Mouse (Mus musculus) urinary bladder, adult 18-20 months (tissue): ENCODE measurements at regions not wholly inside any gene's neighbourhood (a gene's known extent, or its start where the extent isn't known, plus 50 kb on each side); places are given as distances from the start of the nearest gene placed in this dataset.

ENCODE experiments used
- DNase-seq, 2 experiments: peaks; one replicate each; pipeline ENCODE4 v3.0.0; 2022; ENCODE audit warnings: low spot score in 2 of 2, mixed read lengths in 2 of 2

GRCm38 (mm10) chr2:56997500-56997899, 126.3 kb downstream of the Nr4a2 start:
- no peak for DNase-seq

GRCm38 (mm10) chr2:56992851-56993250, 131.0 kb downstream of the Nr4a2 start:
- DNase-seq = no peak

GRCm38 (mm10) chr2:56991821-56992220, 132.0 kb downstream of the Nr4a2 start:
- DNase-seq = no peak

- DNase-seq = no peak
Observed at GRCm38 (mm10) chr2:56990768-56991167, 133.0 kb downstream of the Nr4a2 start.

GRCm38 (mm10) chr2:56983167-56983566, 140.6 kb downstream of the Nr4a2 start:
- DNase-seq = peak in 1 of 2 experiments; percentile 30

- no peak for DNase-seq
Observed at GRCm38 (mm10) chr2:56980601-56981000, 143.2 kb downstream of the Nr4a2 start.

GRCm38 (mm10) chr2:56975680-56976079, 148.1 kb downstream of the Nr4a2 start:
- DNase-seq = no peak

- DNase-seq = no peak
Observed at GRCm38 (mm10) chr2:56963937-56964695, 159.7 kb downstream of the Nr4a2 start.

GRCm38 (mm10) chr2:56959695-56960094, 164.1 kb downstream of the Nr4a2 start:
- DNase-seq = no peak

- DNase-seq = no peak
Observed at GRCm38 (mm10) chr2:56953337-56953736, 170.5 kb downstream of the Nr4a2 start.

- DNase-seq = no peak
Observed at GRCm38 (mm10) chr2:56912531-56912930, 211.3 kb downstream of the Nr4a2 start.

- no peak for DNase-seq
Observed at GRCm38 (mm10) chr2:56909096-56909865, 214.5 kb downstream of the Nr4a2 start.

- DNase-seq = no peak
Observed at GRCm38 (mm10) chr2:56885181-56885580, 238.6 kb downstream of the Nr4a2 start.

- DNase-seq = no peak
Observed at GRCm38 (mm10) chr2:56860776-56861175, 263.0 kb downstream of the Nr4a2 start.

- no peak for DNase-seq
Observed at GRCm38 (mm10) chr2:56820551-56820950, 303.3 kb downstream of the Nr4a2 start.

GRCm38 (mm10) chr2:56784808-56785207, 339.0 kb downstream of the Nr4a2 start:
- DNase-seq = no peak
